Mouse (Mus musculus): ENCODE data around the gene Gjb4. TPM values are rescaled to one million over a fixed set of nuclear protein-coding genes. Genes with fewer than 3 reads are reported as not detected.

Gjb4 gene
- polyA plus RNA-seq, 1 experiment, result not detected

GRCm38 (mm10) chr4:127313861-127314260 is 40.0 kb downstream of the Gjb4 start, which contains the start of gene Gja4:
Gene Gja4, minus strand, starts transcription at chr4:127314039.
- H3K4me1 ChIP-seq (ENCODE audit: control insufficient read depth, insufficient read depth, insufficient read length), result peaks cover 3% of the 10 kb centered on the region; the same call in 1 of the 2 replicates
- WGBS, result 2% methylated on average over 25 of the region's 25 CpGs
- peak within 1 kb of the TSS; percentile 48 for H3K4me3 ChIP-seq (ENCODE audit: extremely low read depth, insufficient read depth, insufficient read length)
- DNase-seq (ENCODE audit: low read depth in 1 of 2, low spot score in 2 of 2), result peak in 1 of 2 experiments; percentile 26
- no peak within 1 kb of the TSS for H3K27ac ChIP-seq (ENCODE audit: insufficient read depth, low read length)
- no peaks in the 10 kb centered on the region for H3K36me3 ChIP-seq (ENCODE audit: control insufficient read depth, insufficient read depth, low read length)
- H3K27me3 ChIP-seq (ENCODE audit: control insufficient read depth, insufficient read depth, low read length), result no peaks in the 10 kb centered on the region
- TF ChIP-seq CTCF (IDR thresholded peaks at IDR 0.05; ENCODE audit: extremely low read depth, insufficient read depth, insufficient read length, insufficient replicate concordance) (no peak), POLR2A (IDR thresholded peaks at IDR 0.05; ENCODE audit: low read depth, low read length) (no peak)

GRCm38 (mm10) chr4:127312349-127312748 is 41.5 kb downstream of the Gjb4 start:
- 76% methylated on average over 24 of the region's 24 CpGs for WGBS
- H3K27me3 ChIP-seq (ENCODE audit: control insufficient read depth, insufficient read depth, low read length), result no peaks in the 10 kb centered on the region
- peaks cover 3% of the 10 kb centered on the region; the same call in 1 of the 2 replicates for H3K4me1 ChIP-seq (ENCODE audit: control insufficient read depth, insufficient read depth, insufficient read length)
- no peak overlapping the region for H3K27ac ChIP-seq (ENCODE audit: insufficient read depth, low read length)
- DNase-seq (ENCODE audit: low read depth in 1 of 2, low spot score in 2 of 2), result no peak
- H3K36me3 ChIP-seq (ENCODE audit: control insufficient read depth, insufficient read depth, low read length), result no peaks in the 10 kb centered on the region
- H3K4me3 ChIP-seq (ENCODE audit: extremely low read depth, insufficient read depth, insufficient read length), result no peak overlapping the region
- no peak for TF ChIP-seq POLR2A (IDR thresholded peaks at IDR 0.05; ENCODE audit: low read depth, low read length)
- TF ChIP-seq CTCF (IDR thresholded peaks at IDR 0.05; ENCODE audit: extremely low read depth, insufficient read depth, insufficient read length, insufficient replicate concordance), result no peak

GRCm38 (mm10) chr4:127311561-127311960 is 42.3 kb downstream of the Gjb4 start:
- H3K27me3 ChIP-seq (ENCODE audit: control insufficient read depth, insufficient read depth, low read length), result no peaks in the 10 kb centered on the region
- TF ChIP-seq POLR2A (IDR thresholded peaks at IDR 0.05; ENCODE audit: low read depth, low read length), result no peak
- no peak for TF ChIP-seq CTCF (IDR thresholded peaks at IDR 0.05; ENCODE audit: extremely low read depth, insufficient read depth, insufficient read length, insufficient replicate concordance)
- no peak overlapping the region for H3K4me3 ChIP-seq (ENCODE audit: extremely low read depth, insufficient read depth, insufficient read length)
- DNase-seq (ENCODE audit: low read depth in 1 of 2, low spot score in 2 of 2), result no peak
- 76% methylated on average over 9 of the region's 9 CpGs for WGBS
- H3K27ac ChIP-seq (ENCODE audit: insufficient read depth, low read length), result no peak overlapping the region
- no peaks in the 10 kb centered on the region for H3K36me3 ChIP-seq (ENCODE audit: control insufficient read depth, insufficient read depth, low read length)
- peaks cover 3% of the 10 kb centered on the region; the same call in 1 of the 2 replicates for H3K4me1 ChIP-seq (ENCODE audit: control insufficient read depth, insufficient read depth, insufficient read length)

GRCm38 (mm10) chr4:127306915-127307314 is 47.0 kb downstream of the Gjb4 start:
- TF ChIP-seq POLR2A (IDR thresholded peaks at IDR 0.05; ENCODE audit: low read depth, low read length) (no peak), CTCF (IDR thresholded peaks at IDR 0.05; ENCODE audit: extremely low read depth, insufficient read depth, insufficient read length, insufficient replicate concordance) (no peak)
- Histone ChIP-seq H3K36me3 (ENCODE audit: control insufficient read depth, insufficient read depth, low read length) (no peaks in the 10 kb centered on the region), H3K4me3 (ENCODE audit: extremely low read depth, insufficient read depth, insufficient read length) (no peak overlapping the region), H3K4me1 (ENCODE audit: control insufficient read depth, insufficient read depth, insufficient read length) (no peaks in the 10 kb centered on the region), H3K27ac (ENCODE audit: insufficient read depth, low read length) (no peak overlapping the region), H3K27me3 (ENCODE audit: control insufficient read depth, insufficient read depth, low read length) (no peaks in the 10 kb centered on the region)
- no peak for DNase-seq (ENCODE audit: low read depth in 1 of 2, low spot score in 2 of 2)
- WGBS, result 51% methylated on average over 2 of the region's 2 CpGs

GRCm38 (mm10) chr4:127303796-127304195 is 50.1 kb downstream of the Gjb4 start:
- DNase-seq (ENCODE audit: low read depth in 1 of 2, low spot score in 2 of 2), result no peak
- H3K27me3 ChIP-seq (ENCODE audit: control insufficient read depth, insufficient read depth, low read length), result no peaks in the 10 kb centered on the region
- H3K4me3 ChIP-seq (ENCODE audit: extremely low read depth, insufficient read depth, insufficient read length), result no peak overlapping the region
- TF ChIP-seq CTCF (IDR thresholded peaks at IDR 0.05; ENCODE audit: extremely low read depth, insufficient read depth, insufficient read length, insufficient replicate concordance) (no peak), POLR2A (IDR thresholded peaks at IDR 0.05; ENCODE audit: low read depth, low read length) (no peak)
- H3K27ac ChIP-seq (ENCODE audit: insufficient read depth, low read length), result no peak overlapping the region
- H3K4me1 ChIP-seq (ENCODE audit: control insufficient read depth, insufficient read depth, insufficient read length), result no peaks in the 10 kb centered on the region
- no peaks in the 10 kb centered on the region for H3K36me3 ChIP-seq (ENCODE audit: control insufficient read depth, insufficient read depth, low read length)
- WGBS, result 28% methylated on average over 3 of the region's 3 CpGs

Other genes with a start within 250 kb of the Gjb4 start
- gene Tmem35b, start 230.4 kb downstream of the Gjb4 start, polyA plus RNA-seq (2012; rRNA removed), result 9.2 and 13.4 TPM in 2 replicates
- 0.85 and 1.1 TPM in 2 replicates for gene Dlgap3, start 184.9 kb downstream of the Gjb4 start, polyA plus RNA-seq (2012; rRNA removed)
- 19.3 and 28.6 TPM in 2 replicates for gene Smim12, start 110.3 kb downstream of the Gjb4 start, polyA plus RNA-seq (2012; rRNA removed)
- gene Gja4, start 40.0 kb downstream of the Gjb4 start, polyA plus RNA-seq (2012; rRNA removed), result 15.4 and 18.1 TPM in 2 replicates
- 0.08 and 0.13 TPM in 2 replicates for gene Gjb3, start 23.2 kb downstream of the Gjb4 start, polyA plus RNA-seq (2012; rRNA removed)
- gene Gjb5, start 4.1 kb upstream of the Gjb4 start, polyA plus RNA-seq (2012; rRNA removed), result 0.29 TPM in 1 of 2 replicates, not detected in the other

Data from spleen, adult 2 months (tissue).